Mouse (Mus musculus): ENCODE measurements around the gene Sfswap.

DNA sequence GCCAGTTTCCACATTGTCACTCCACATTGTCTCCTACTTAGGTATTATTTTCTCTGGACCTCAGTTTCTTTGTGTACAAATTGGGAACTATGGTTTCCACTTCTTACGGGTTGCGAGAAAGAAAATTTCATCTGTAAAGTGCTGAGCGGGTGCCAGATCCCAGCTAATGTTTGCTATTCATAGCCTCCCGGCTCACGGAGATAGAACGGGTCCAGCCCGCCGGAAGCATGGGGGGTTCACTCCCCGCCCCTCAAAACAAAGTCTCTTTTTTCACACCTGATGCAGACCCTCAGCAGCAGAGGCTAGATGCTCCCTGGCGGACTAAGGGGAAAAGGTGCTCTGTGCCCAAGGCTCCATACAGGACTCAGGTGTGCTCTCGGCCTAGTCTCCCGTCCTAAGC lies 82.3 kb downstream of the Sfswap start:
- TF ChIP-seq CTCF (IDR thresholded peaks at IDR 0.05; ENCODE audit: insufficient read depth, low read depth, low read length), result no peak
- TF ChIP-seq POLR2A (IDR thresholded peaks at IDR 0.05; ENCODE audit: insufficient read depth, low read depth, low read length), result no peak
